Mouse (Mus musculus): Measurements from ENCODE around the gene Gpc3. TPM values are rescaled to one million over a fixed set of nuclear protein-coding genes. Genes with fewer than 3 reads are reported as not detected.

Gpc3 gene
- polyA plus RNA-seq, 2 experiments = 181 to 240 TPM

- no peaks in the 10 kb centered on the region for H3K4me1 ChIP-seq (replicated peaks; ENCODE audit: control insufficient read depth in 2 of 2, insufficient read depth in 2 of 2, low read length in 1 of 2)
- ATAC-seq (ENCODE audit: insufficient read depth) (no peak), DNase-seq (ENCODE audit: low read depth in 3 of 3, low spot score in 3 of 3) (no peak)
- H3K36me3 ChIP-seq (replicated peaks; ENCODE audit: control insufficient read depth, insufficient read depth, low read depth) = no peaks in the 10 kb centered on the region
- no peak overlapping the region for H3K4me3 ChIP-seq (ENCODE audit: insufficient read depth in 1 of 2, low read depth in 2 of 2, low read length in 2 of 2)
- no peaks in the 10 kb centered on the region for H3K9me3 ChIP-seq (ENCODE audit: control insufficient read depth, low read length)
- WGBS (ENCODE audit: insufficient replicate concordance) = 39% methylated on average over 5 of the region's 5 CpGs
- H3K9ac ChIP-seq (replicated peaks) = no peak overlapping the region
- no peak overlapping the region for H3K27ac ChIP-seq
- no peak overlapping the region for H3K4me2 ChIP-seq (ENCODE audit: low read depth)
- TF ChIP-seq EP300 (IDR thresholded peaks at IDR 0.05; ENCODE audit: low read depth) (no peak), CTCF (IDR thresholded peaks at IDR 0.05; ENCODE audit: low read depth) (no peak)
- H3K27me3 ChIP-seq (ENCODE audit: control insufficient read depth, insufficient read depth, low read length) = no peaks in the 10 kb centered on the region
These were observed 158.6 kb downstream of the Gpc3 start for GRCm38 (mm10) chrX:52455074-52455588.

GRCm38 (mm10) chrX:52453445-52454182 is 160.1 kb downstream of the Gpc3 start:
- H3K4me2 ChIP-seq (ENCODE audit: low read depth) = no peak overlapping the region
- 28% methylated on average over 6 of the region's 6 CpGs for WGBS (ENCODE audit: insufficient replicate concordance)
- no peaks in the 10 kb centered on the region for H3K27me3 ChIP-seq (ENCODE audit: control insufficient read depth, insufficient read depth, low read length)
- no peak overlapping the region for H3K4me3 ChIP-seq (ENCODE audit: insufficient read depth in 1 of 2, low read depth in 2 of 2, low read length in 2 of 2)
- TF ChIP-seq CTCF (IDR thresholded peaks at IDR 0.05; ENCODE audit: low read depth) = peak; percentile 90
- TF ChIP-seq EP300 (IDR thresholded peaks at IDR 0.05; ENCODE audit: low read depth) = no peak
- no peaks in the 10 kb centered on the region for H3K4me1 ChIP-seq (replicated peaks; ENCODE audit: control insufficient read depth in 2 of 2, insufficient read depth in 2 of 2, low read length in 1 of 2)
- H3K27ac ChIP-seq = no peak overlapping the region
- no peak overlapping the region for H3K9ac ChIP-seq (replicated peaks)
- DNase-seq (ENCODE audit: low read depth in 3 of 3, low spot score in 3 of 3) (peak; percentile 9 to 22 (median 12)), ATAC-seq (ENCODE audit: insufficient read depth) (no peak)
- no peaks in the 10 kb centered on the region for H3K36me3 ChIP-seq (replicated peaks; ENCODE audit: control insufficient read depth, insufficient read depth, low read depth)
- H3K9me3 ChIP-seq (ENCODE audit: control insufficient read depth, low read length) = no peaks in the 10 kb centered on the region

- Histone ChIP-seq H3K4me1 (replicated peaks; ENCODE audit: control insufficient read depth in 2 of 2, insufficient read depth in 2 of 2, low read length in 1 of 2) (no peaks in the 10 kb centered on the region), H3K4me2 (ENCODE audit: low read depth) (no peak overlapping the region), H3K9ac (replicated peaks) (no peak overlapping the region), H3K4me3 (ENCODE audit: insufficient read depth in 1 of 2, low read depth in 2 of 2, low read length in 2 of 2) (no peak overlapping the region), H3K27me3 (ENCODE audit: control insufficient read depth, insufficient read depth, low read length) (no peaks in the 10 kb centered on the region), H3K36me3 (replicated peaks; ENCODE audit: control insufficient read depth, insufficient read depth, low read depth) (no peaks in the 10 kb centered on the region), H3K9me3 (ENCODE audit: control insufficient read depth, low read length) (no peaks in the 10 kb centered on the region), H3K27ac (no peak overlapping the region)
- DNase-seq (ENCODE audit: low read depth in 3 of 3, low spot score in 3 of 3) (no peak), ATAC-seq (ENCODE audit: insufficient read depth) (no peak)
- TF ChIP-seq CTCF (IDR thresholded peaks at IDR 0.05; ENCODE audit: low read depth) (no peak), EP300 (IDR thresholded peaks at IDR 0.05; ENCODE audit: low read depth) (no peak)
- 17% methylated on average over 2 of the region's 2 CpGs for WGBS (ENCODE audit: insufficient replicate concordance)
These were observed 164.6 kb downstream of the Gpc3 start for GRCm38 (mm10) chrX:52449177-52449576.

GRCm38 (mm10) chrX:52448496-52448895 is 165.3 kb downstream of the Gpc3 start:
- Histone ChIP-seq H3K4me2 (ENCODE audit: low read depth) (no peak overlapping the region), H3K27me3 (ENCODE audit: control insufficient read depth, insufficient read depth, low read length) (no peaks in the 10 kb centered on the region), H3K4me1 (replicated peaks; ENCODE audit: control insufficient read depth in 2 of 2, insufficient read depth in 2 of 2, low read length in 1 of 2) (no peaks in the 10 kb centered on the region), H3K36me3 (replicated peaks; ENCODE audit: control insufficient read depth, insufficient read depth, low read depth) (no peaks in the 10 kb centered on the region), H3K27ac (no peak overlapping the region), H3K9ac (replicated peaks) (no peak overlapping the region), H3K9me3 (ENCODE audit: control insufficient read depth, low read length) (no peaks in the 10 kb centered on the region), H3K4me3 (ENCODE audit: insufficient read depth in 1 of 2, low read depth in 2 of 2, low read length in 2 of 2) (no peak overlapping the region)
- DNase-seq (ENCODE audit: low read depth in 3 of 3, low spot score in 3 of 3) = no peak
- 43% methylated on average over 3 of the region's 3 CpGs for WGBS (ENCODE audit: insufficient replicate concordance)
- ATAC-seq (ENCODE audit: insufficient read depth) = no peak
- no peak for TF ChIP-seq CTCF (IDR thresholded peaks at IDR 0.05; ENCODE audit: low read depth)
- no peak for TF ChIP-seq EP300 (IDR thresholded peaks at IDR 0.05; ENCODE audit: low read depth)

DNA sequence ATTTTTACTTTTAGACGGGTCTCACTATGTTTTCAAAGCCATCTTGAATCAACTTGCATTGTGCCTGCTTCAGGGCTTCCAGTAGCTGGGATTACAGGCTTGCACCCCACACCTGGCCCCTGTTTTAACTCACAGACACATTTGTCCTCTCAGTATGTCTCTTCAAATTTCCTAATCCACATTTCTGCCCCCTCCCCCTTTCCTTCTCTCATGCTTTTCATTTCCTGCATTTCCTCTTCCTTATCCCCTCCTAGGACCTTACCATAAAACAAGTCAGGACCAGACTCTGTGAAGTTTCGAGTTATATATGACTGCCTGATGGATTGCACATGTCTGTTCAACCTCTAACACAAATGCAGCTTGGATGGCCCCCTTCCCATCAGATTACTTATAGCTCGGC is 167.2 kb downstream of the Gpc3 start:
- TF ChIP-seq CTCF (IDR thresholded peaks at IDR 0.05; ENCODE audit: low read depth) (no peak), EP300 (IDR thresholded peaks at IDR 0.05; ENCODE audit: low read depth) (no peak)
- no peak for ATAC-seq (ENCODE audit: insufficient read depth)
- H3K27ac ChIP-seq = no peak overlapping the region
- no peaks in the 10 kb centered on the region for H3K27me3 ChIP-seq (ENCODE audit: control insufficient read depth, insufficient read depth, low read length)
- H3K4me3 ChIP-seq (ENCODE audit: insufficient read depth in 1 of 2, low read depth in 2 of 2, low read length in 2 of 2) = no peak overlapping the region
- H3K4me1 ChIP-seq (replicated peaks; ENCODE audit: control insufficient read depth in 2 of 2, insufficient read depth in 2 of 2, low read length in 1 of 2) = no peaks in the 10 kb centered on the region
- 42% methylated on average over 3 of the region's 3 CpGs for WGBS (ENCODE audit: insufficient replicate concordance)
- H3K9me3 ChIP-seq (ENCODE audit: control insufficient read depth, low read length) = no peaks in the 10 kb centered on the region
- no peak overlapping the region for H3K9ac ChIP-seq (replicated peaks)
- no peak overlapping the region for H3K4me2 ChIP-seq (ENCODE audit: low read depth)
- no peak for DNase-seq (ENCODE audit: low read depth in 3 of 3, low spot score in 3 of 3)
- no peaks in the 10 kb centered on the region for H3K36me3 ChIP-seq (replicated peaks; ENCODE audit: control insufficient read depth, insufficient read depth, low read depth)

Data from liver, embryonic 14.5 days (tissue).